Mouse (Mus musculus) neural tube, embryonic 13.5 days (tissue): ENCODE measurements at regions not wholly inside any gene's neighbourhood (a gene's known extent, or its start where the extent isn't known, plus 50 kb on each side); places are given as distances from the start of the nearest gene placed in this dataset.
A peak's percentile ranks its signal among the peaks of the same experiment; 100 is the strongest.

ENCODE experiments used
- ATAC-seq: fragments of 200-750 bp; cut with Nextera tagmentation; 2 replicates; pipeline ENCODE4 v1.8.0; 2017; ENCODE audit warnings: low read depth, mild to moderate bottlenecking, moderate TSS enrichment, moderate library complexity
- H3K27ac ChIP-seq: fragments of 300-500 bp; sonication (generic); replicated peaks from 2 replicates; pipeline ENCODE4 v1.5.1; 2015; ENCODE audit warnings: moderate library complexity, mild to moderate bottlenecking, inconsistent platforms
- H3K27me3 ChIP-seq: fragments of 300-500 bp; sonication (generic); 2 replicates; pipeline ENCODE4 v1.6.1; 2015; ENCODE audit warnings: mild to moderate bottlenecking, inconsistent platforms
- H3K36me3 ChIP-seq: fragments of 300-500 bp; sonication (generic); 2 replicates; pipeline ENCODE4 v1.6.1; 2015; ENCODE audit warnings: mild to moderate bottlenecking, inconsistent platforms
- H3K4me1 ChIP-seq: fragments of 300-500 bp; sonication (generic); replicated peaks from 2 replicates; pipeline ENCODE4 v1.6.1; 2015; ENCODE audit warnings: inconsistent platforms
- H3K4me2 ChIP-seq: fragments of 300-500 bp; sonication (generic); 2 replicates; pipeline ENCODE4 v1.6.1; 2015; ENCODE audit warnings: inconsistent platforms, mild to moderate bottlenecking, moderate library complexity
- H3K4me3 ChIP-seq: fragments of 300-500 bp; sonication (generic); 2 replicates; pipeline ENCODE4 v1.5.1; 2015; ENCODE audit warnings: mild to moderate bottlenecking, inconsistent platforms
- H3K9ac ChIP-seq: fragments of 300-500 bp; sonication (generic); 2 replicates; pipeline ENCODE4 v1.6.1; 2015; ENCODE audit warnings: moderate library complexity, mild to moderate bottlenecking, inconsistent platforms
- H3K9me3 ChIP-seq: fragments of 300-500 bp; sonication (generic); 2 replicates; pipeline ENCODE4 v1.6.1; 2016; ENCODE audit warnings: inconsistent platforms
- WGBS: fragments of 180-500 bp; shearing (Covaris S2); methylation state at CpG from one replicate; pipeline ENCODE4 v1.1.7; 2015; 5-methylcytosine and 5-hydroxymethylcytosine counted together

DNA sequence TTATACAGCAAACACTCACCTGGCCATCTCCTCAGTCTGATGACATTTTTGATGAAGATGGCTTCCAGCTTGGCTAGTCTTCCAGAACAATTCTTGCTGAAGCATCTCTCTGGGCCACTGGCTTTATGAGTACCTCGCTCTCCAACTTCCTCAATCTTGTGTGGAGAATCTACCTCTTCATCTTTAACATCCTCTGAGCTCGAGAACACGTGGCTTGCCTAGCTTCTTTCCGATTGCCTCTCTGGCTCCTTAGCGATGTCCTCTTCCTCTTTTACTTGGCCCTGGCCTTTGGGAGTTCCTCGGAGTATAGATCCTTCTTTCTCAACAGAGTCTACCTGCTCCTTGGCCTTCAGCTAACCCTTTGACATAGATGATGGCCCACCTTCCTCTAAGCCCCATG, 231.0 kb downstream of the Uaca start:
- WGBS = 90% methylated on average over 6 of the region's 6 CpGs
- Histone ChIP-seq H3K27ac (no peak overlapping the region), H3K9ac (no peak overlapping the region), H3K4me3 (no peak overlapping the region), H3K36me3 (no peaks in the 10 kb centered on the region), H3K9me3 (no peaks in the 10 kb centered on the region), H3K4me1 (peaks cover 16% of the 10 kb centered on the region), H3K27me3 (peaks cover 2% of the 10 kb centered on the region; the same call in 1 of the 2 replicates), H3K4me2 (no peak overlapping the region)
- no peak for ATAC-seq

GRCm38 (mm10) chr9:61028775-61029401, 234.5 kb downstream of the Uaca start:
- H3K27ac ChIP-seq = no peak overlapping the region; the same call in 1 of the 2 replicates
- H3K9me3 ChIP-seq = no peaks in the 10 kb centered on the region
- no peaks in the 10 kb centered on the region for H3K36me3 ChIP-seq
- no peak overlapping the region for H3K9ac ChIP-seq
- H3K4me1 ChIP-seq = peaks cover 36% of the 10 kb centered on the region
- 29% methylated on average over 12 of the region's 12 CpGs for WGBS
- no peak overlapping the region for H3K4me3 ChIP-seq
- H3K4me2 ChIP-seq = 0 out of 2 replicates have a peak overlapping the region, but pooled peaks have one; percentile 11
- ATAC-seq = peak; percentile 59; the same call in 1 of the 2 replicates
- H3K27me3 ChIP-seq = peaks cover 5% of the 10 kb centered on the region; the same call in 1 of the 2 replicates

DNA sequence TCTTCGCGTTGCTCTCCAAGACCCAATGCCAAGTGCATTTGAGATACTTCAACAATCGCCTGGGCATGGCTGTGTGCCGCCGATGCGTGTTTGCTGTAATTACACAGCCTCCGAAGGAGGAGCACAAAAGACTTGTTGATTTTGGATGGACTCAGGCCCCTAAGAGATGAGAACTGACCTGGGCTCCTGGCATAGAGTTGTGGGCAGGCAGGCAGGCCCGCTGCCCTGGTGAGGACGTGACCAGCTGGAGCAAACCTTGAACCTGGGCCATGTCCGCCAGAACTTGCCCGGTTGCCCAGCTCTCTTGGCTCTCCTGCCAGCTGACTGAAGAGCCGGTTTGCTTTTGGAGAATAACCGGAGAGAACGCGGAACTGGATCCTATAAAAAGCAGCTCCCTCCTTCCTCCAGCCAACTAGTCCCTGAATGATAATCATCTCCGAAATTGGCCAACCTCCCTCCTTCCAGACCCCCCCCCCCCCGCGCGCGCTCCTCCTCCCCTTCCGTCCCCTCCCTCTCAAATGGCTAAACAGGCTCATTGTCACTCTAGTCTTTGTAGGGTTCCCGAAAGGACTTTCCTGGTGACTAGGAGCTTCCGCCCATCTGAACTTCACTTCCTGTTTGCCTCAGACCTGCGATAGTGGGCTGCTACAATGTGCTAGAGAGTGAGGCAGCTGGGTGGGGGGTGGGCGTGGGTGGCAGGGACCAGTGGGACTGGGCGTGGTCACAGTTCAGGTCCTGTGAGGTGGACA, 237.5 kb downstream of the Uaca start:
- Histone ChIP-seq H3K36me3 (no peaks in the 10 kb centered on the region), H3K9me3 (no peaks in the 10 kb centered on the region), H3K27me3 (peaks cover 16% of the 10 kb centered on the region), H3K4me2 (no peak overlapping the region), H3K9ac (no peak overlapping the region), H3K27ac (no peak overlapping the region), H3K4me3 (no peak overlapping the region), H3K4me1 (peaks cover 36% of the 10 kb centered on the region)
- ATAC-seq = no peak
- 75% methylated on average over 26 of the region's 26 CpGs for WGBS

- H3K27me3 ChIP-seq = peaks cover 17% of the 10 kb centered on the region
- 61% methylated on average over 23 of the region's 23 CpGs for WGBS
- no peak for ATAC-seq
- no peaks in the 10 kb centered on the region for H3K36me3 ChIP-seq
- no peaks in the 10 kb centered on the region for H3K9me3 ChIP-seq
- peaks cover 36% of the 10 kb centered on the region for H3K4me1 ChIP-seq
- peak overlapping the region; percentile 55; the same call in 1 of the 2 replicates for H3K27ac ChIP-seq
- H3K4me2 ChIP-seq = no peak overlapping the region
- H3K9ac ChIP-seq = no peak overlapping the region
- no peak overlapping the region for H3K4me3 ChIP-seq
These were observed 238.4 kb downstream of the Uaca start for GRCm38 (mm10) chr9:61032448-61033433.

DNA sequence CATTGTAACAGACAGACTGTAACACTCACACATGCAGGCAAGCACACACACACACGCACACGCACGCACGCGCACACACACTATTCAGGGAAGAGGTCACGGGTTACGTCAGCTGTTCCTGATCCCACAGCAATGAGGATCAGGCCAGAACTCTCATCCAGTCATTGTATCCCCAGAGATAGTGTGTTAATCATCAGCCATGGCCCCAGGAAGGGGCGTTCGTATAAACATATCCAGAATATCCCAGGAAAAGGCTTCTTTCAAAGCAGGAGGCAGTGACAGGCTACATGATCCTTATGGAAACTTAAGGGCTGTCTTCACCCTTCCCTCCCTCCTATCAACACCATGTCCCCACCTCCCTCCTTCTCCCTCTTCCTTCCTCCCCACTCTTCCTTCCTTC, 239.3 kb downstream of the Uaca start:
- ATAC-seq = no peak
- H3K9me3 ChIP-seq = no peaks in the 10 kb centered on the region
- H3K4me3 ChIP-seq = no peak overlapping the region
- H3K36me3 ChIP-seq = no peaks in the 10 kb centered on the region
- no peak overlapping the region for H3K27ac ChIP-seq
- H3K27me3 ChIP-seq = peaks cover 24% of the 10 kb centered on the region
- WGBS = 65% methylated on average over 9 of the region's 9 CpGs
- H3K4me1 ChIP-seq = peaks cover 38% of the 10 kb centered on the region
- H3K9ac ChIP-seq = no peak overlapping the region
- no peak overlapping the region for H3K4me2 ChIP-seq

DNA sequence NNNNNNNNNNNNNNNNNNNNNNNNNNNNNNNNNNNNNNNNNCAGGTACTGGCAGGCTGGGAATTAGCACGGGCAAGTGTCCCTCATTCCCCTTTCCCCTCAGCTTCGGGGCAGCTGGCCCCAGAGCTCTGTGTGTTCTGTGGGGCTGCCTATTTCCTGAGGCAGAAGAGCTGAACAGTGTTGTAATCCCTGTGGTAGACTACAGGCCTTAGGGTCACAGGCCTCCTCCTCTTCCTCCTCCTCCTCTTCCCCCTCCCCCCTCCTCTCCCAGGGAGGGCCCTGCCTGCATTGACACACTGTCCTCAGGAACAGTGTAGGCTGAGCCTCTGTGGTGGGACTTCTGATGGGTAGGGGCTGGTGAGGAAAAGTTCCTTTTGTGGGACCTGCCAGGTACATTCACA, 247.7 kb downstream of the Uaca start:
- ATAC-seq = no peak
- Histone ChIP-seq H3K36me3 (no peaks in the 10 kb centered on the region), H3K9ac (no peak overlapping the region), H3K4me2 (no peak overlapping the region), H3K4me3 (no peak overlapping the region), H3K9me3 (no peaks in the 10 kb centered on the region), H3K27me3 (peaks cover 34% of the 10 kb centered on the region), H3K4me1 (peaks cover 16% of the 10 kb centered on the region), H3K27ac (no peak overlapping the region)
- WGBS = 47% methylated on average over 2 of the region's 2 CpGs

DNA sequence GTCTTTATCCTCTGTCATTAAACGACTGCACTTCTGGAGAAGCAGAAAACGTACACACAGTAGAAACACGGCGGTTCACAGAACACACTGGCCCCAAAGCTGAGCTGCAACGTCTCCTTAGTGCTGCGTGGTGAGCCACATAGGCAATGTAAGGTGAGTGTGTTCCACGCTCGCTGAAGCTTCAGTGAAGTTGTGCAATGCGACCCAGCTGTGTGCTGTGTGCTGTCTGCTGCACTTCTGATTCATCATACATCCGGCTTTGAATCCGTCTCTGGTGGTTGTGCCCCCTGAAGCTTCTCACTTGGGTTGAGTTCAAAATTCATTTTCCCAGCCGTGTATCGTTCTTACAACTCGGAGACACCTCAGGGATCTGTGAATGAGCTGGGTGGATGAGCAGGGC, 250.6 kb downstream of the Uaca start:
- 78% methylated on average over 14 of the region's 14 CpGs for WGBS
- H3K27me3 ChIP-seq = peaks cover 35% of the 10 kb centered on the region
- no peaks in the 10 kb centered on the region for H3K36me3 ChIP-seq
- H3K9me3 ChIP-seq = no peaks in the 10 kb centered on the region
- no peak for ATAC-seq
- H3K27ac ChIP-seq = no peak overlapping the region
- H3K9ac ChIP-seq = no peak overlapping the region
- H3K4me2 ChIP-seq = no peak overlapping the region
- peaks cover 15% of the 10 kb centered on the region for H3K4me1 ChIP-seq
- no peak overlapping the region for H3K4me3 ChIP-seq

- no peak overlapping the region for H3K9ac ChIP-seq
- no peaks in the 10 kb centered on the region for H3K9me3 ChIP-seq
- H3K36me3 ChIP-seq = no peaks in the 10 kb centered on the region
- no peak overlapping the region for H3K4me2 ChIP-seq
- ATAC-seq = no peak
- peaks cover 35% of the 10 kb centered on the region for H3K27me3 ChIP-seq
- H3K4me1 ChIP-seq = peaks cover 15% of the 10 kb centered on the region
- 23% methylated on average over 7 of the region's 7 CpGs for WGBS
- H3K4me3 ChIP-seq = no peak overlapping the region
- H3K27ac ChIP-seq = no peak overlapping the region
These were observed 252.2 kb downstream of the Uaca start for GRCm38 (mm10) chr9:61046517-61046916.

DNA sequence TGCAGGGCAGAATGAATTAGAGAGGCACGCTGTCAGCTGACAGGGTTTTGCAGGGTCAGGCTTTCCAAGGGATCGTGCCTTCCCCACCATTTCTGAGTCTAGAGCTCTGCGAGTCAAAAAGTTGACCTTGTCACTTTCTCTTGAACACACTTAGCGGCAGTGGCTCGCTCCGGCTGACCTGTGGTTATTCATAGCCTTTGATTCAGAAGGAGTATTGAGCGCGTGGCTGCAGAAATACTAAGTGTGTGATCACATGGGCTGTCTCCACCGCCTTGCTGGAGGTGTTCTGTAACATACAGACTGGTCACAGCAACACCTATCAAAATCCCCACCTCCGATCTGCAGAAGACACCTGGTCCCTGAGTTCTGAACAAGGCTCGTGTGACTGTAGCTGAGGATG, 252.9 kb downstream of the Uaca start:
- no peaks in the 10 kb centered on the region for H3K36me3 ChIP-seq
- no peaks in the 10 kb centered on the region for H3K9me3 ChIP-seq
- H3K4me3 ChIP-seq = no peak overlapping the region
- H3K9ac ChIP-seq = no peak overlapping the region
- WGBS = 86% methylated on average over 11 of the region's 11 CpGs
- no peak overlapping the region for H3K27ac ChIP-seq
- H3K4me2 ChIP-seq = no peak overlapping the region
- no peak for ATAC-seq
- peaks cover 37% of the 10 kb centered on the region for H3K27me3 ChIP-seq
- H3K4me1 ChIP-seq = peaks cover 15% of the 10 kb centered on the region

GRCm38 (mm10) chr9:61048576-61048975, 254.2 kb downstream of the Uaca start:
- Histone ChIP-seq H3K9me3 (no peaks in the 10 kb centered on the region), H3K4me3 (no peak overlapping the region), H3K36me3 (no peaks in the 10 kb centered on the region), H3K9ac (no peak overlapping the region), H3K27me3 (peaks cover 39% of the 10 kb centered on the region), H3K4me1 (peaks cover 15% of the 10 kb centered on the region), H3K4me2 (no peak overlapping the region), H3K27ac (no peak overlapping the region)
- ATAC-seq = no peak
- WGBS = 55% methylated on average over 15 of the region's 15 CpGs

DNA sequence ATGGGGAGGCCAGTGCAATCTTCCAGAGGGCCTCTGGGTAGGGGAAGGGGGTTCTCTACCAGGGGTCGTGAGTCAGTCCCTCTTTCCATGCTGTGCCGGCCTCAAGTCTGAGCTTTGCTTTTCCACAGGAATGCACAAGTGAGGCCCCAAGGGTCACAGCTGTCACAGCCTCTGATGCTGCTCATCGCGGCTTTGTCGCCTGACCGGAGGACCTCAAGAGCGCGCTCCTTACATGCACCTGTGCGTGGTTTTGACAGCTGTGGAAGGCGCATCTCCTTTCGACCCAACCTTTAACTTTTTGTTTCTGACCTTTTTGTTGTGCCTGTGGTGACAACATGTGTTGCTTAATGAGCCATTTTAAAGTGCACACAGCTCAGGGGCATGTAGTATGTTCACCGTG, 258.3 kb downstream of the Uaca start:
- peaks cover 35% of the 10 kb centered on the region for H3K27me3 ChIP-seq
- no peak overlapping the region for H3K4me2 ChIP-seq
- H3K4me3 ChIP-seq = no peak overlapping the region
- H3K9me3 ChIP-seq = no peaks in the 10 kb centered on the region
- no peak for ATAC-seq
- no peaks in the 10 kb centered on the region for H3K36me3 ChIP-seq
- H3K27ac ChIP-seq = no peak overlapping the region
- H3K4me1 ChIP-seq = peaks cover 29% of the 10 kb centered on the region
- no peak overlapping the region for H3K9ac ChIP-seq
- 88% methylated on average over 12 of the region's 12 CpGs for WGBS

- Histone ChIP-seq H3K4me3 (no peak overlapping the region), H3K27me3 (peaks cover 29% of the 10 kb centered on the region), H3K4me1 (peaks cover 14% of the 10 kb centered on the region), H3K9ac (no peak overlapping the region), H3K27ac (no peak overlapping the region), H3K36me3 (no peaks in the 10 kb centered on the region), H3K4me2 (no peak overlapping the region), H3K9me3 (no peaks in the 10 kb centered on the region)
- 28% methylated on average over 3 of the region's 3 CpGs for WGBS
- ATAC-seq = peak; percentile 68
These were observed 260.1 kb downstream of the Uaca start for GRCm38 (mm10) chr9:61054427-61054826.
